In genomic region chr2:30185681-30186080, GRCm38 (mm10) we compare ENCODE assay signal across 29 mouse cellular contexts. TPM values are rescaled to one million over a fixed set of nuclear protein-coding genes. Genes with fewer than 3 reads are reported as not detected.
DNase-seq lines count a peak whose midpoint lies in the region; ATAC-seq and TF ChIP-seq lines count a peak whose summit lies in the region.
"Had no signal": no experiment of that assay in that cellular context is flagged by ENCODE, and none has a peak within 500 bp of the region (broad histone marks: within the 10 kb centered on the region; RNA-seq: fewer than 3 reads in every experiment).

No protein-coding gene starts in this region.

- peaks cover 10% of the 10 kb centered on the region for H3K36me3 ChIP-seq in forebrain, embryonic 10.5 days (replicated peaks)
- no peaks in the 10 kb centered on the region for H3K36me3 ChIP-seq in forebrain, embryonic 16.5 days (ENCODE audit: control insufficient read depth, insufficient read depth)
- H3K36me3 ChIP-seq in liver, adult 2 months (ENCODE audit: control insufficient read depth, insufficient read depth, low read length), result peaks cover 31% of the 10 kb centered on the region
- H3K36me3 ChIP-seq in liver, embryonic 11.5 days (ENCODE audit: control insufficient read depth, insufficient read depth, low read length), result no peaks in the 10 kb centered on the region; the same call in 1 of the 2 replicates
- peaks cover 10% of the 10 kb centered on the region for H3K36me3 ChIP-seq in liver, embryonic 16.5 days (ENCODE audit: control insufficient read depth, insufficient read depth)

- no peaks in the 10 kb centered on the region for H3K27me3 ChIP-seq in forebrain, embryonic 10.5 days (ENCODE audit: poor library complexity, severe bottlenecking)
- H3K27me3 ChIP-seq in forebrain, embryonic 16.5 days (replicated peaks; ENCODE audit: control insufficient read depth, insufficient read depth, low read length), result no peaks in the 10 kb centered on the region
- no peaks in the 10 kb centered on the region for H3K27me3 ChIP-seq in liver, adult 2 months (ENCODE audit: control insufficient read depth, insufficient read depth, low read length)
- H3K27me3 ChIP-seq in liver, embryonic 11.5 days (replicated peaks; ENCODE audit: control insufficient read depth, insufficient read depth, low read length), result no peaks in the 10 kb centered on the region
- no peaks in the 10 kb centered on the region for H3K27me3 ChIP-seq in liver, embryonic 16.5 days (ENCODE audit: control insufficient read depth, insufficient read depth, low read depth, low read length)
- H3K27me3 ChIP-seq: embryonic facial prominence, embryonic 13.5 days; heart, embryonic 13.5 days; intestine, embryonic 15.5 days; limb, embryonic 15.5 days; Patski had no signal

- H3K79me2 ChIP-seq in liver, adult 2 months (ENCODE audit: control insufficient read depth, insufficient read depth, low read length), result no peaks in the 10 kb centered on the region

- H3K4me1 ChIP-seq in forebrain, embryonic 10.5 days, result peaks cover 5% of the 10 kb centered on the region; the same call in 1 of the 2 replicates
- H3K4me1 ChIP-seq in forebrain, embryonic 16.5 days (replicated peaks; ENCODE audit: control insufficient read depth, insufficient read depth, low read length), result no peaks in the 10 kb centered on the region
- H3K4me1 ChIP-seq in liver, adult 2 months (ENCODE audit: control insufficient read depth, insufficient read depth, low read length), result peaks cover 4% of the 10 kb centered on the region; the same call in 1 of the 2 replicates
- peaks cover 16% of the 10 kb centered on the region for H3K4me1 ChIP-seq in liver, embryonic 11.5 days (replicated peaks; ENCODE audit: control insufficient read depth, insufficient read depth, low read length)
- peaks cover 16% of the 10 kb centered on the region for H3K4me1 ChIP-seq in liver, embryonic 16.5 days (ENCODE audit: control insufficient read depth, low read depth, low read length)
- H3K4me1 ChIP-seq: embryonic facial prominence, embryonic 13.5 days; intestine, embryonic 15.5 days; limb, embryonic 15.5 days had no signal

- ATAC-seq in forebrain, embryonic 16.5 days, result no peak
- ATAC-seq in liver, embryonic 11.5 days (replicated peaks; ENCODE audit: low FRiP score), result peak; percentile 51
- ATAC-seq in liver, embryonic 16.5 days (ENCODE audit: low read depth), result no peak
- ATAC-seq: forebrain, postnatal 0 days; hindbrain, postnatal 0 days; midbrain, embryonic 16.5 days; Patski had no signal

- WGBS in forebrain, embryonic 10.5 days, result 91% methylated on average over 3 of the region's 3 CpGs
- WGBS in forebrain, embryonic 16.5 days, result 82% methylated on average over 3 of the region's 3 CpGs
- WGBS in liver, adult 2 months, result 51% methylated on average over 3 of the region's 3 CpGs
- WGBS in liver, embryonic 11.5 days, result 61% methylated on average over 3 of the region's 3 CpGs
- 52% methylated on average over 3 of the region's 3 CpGs for WGBS in liver, embryonic 16.5 days (ENCODE audit: insufficient replicate concordance)

- no peak for DNase-seq in forebrain, embryonic 10.5 days (ENCODE audit: extremely low spot score, low spot score)
- DNase-seq in liver, adult 2 months (ENCODE audit: extremely low read depth, low read depth, low spot score), result no peak
- no peak for DNase-seq in liver
- DNase-seq in liver, embryonic 11.5 days (ENCODE audit: low spot score), result no peak
- DNase-seq in gastrocnemius, adult 8-10 months (ENCODE audit: low spot score in 2 of 2), result no peak
- no peak for DNase-seq in adrenal gland, adult (ENCODE audit: inconsistent age in 2 of 2, low spot score in 1 of 2)
- DNase-seq: adrenal gland, postnatal 25 days; cerebellum, adult 11-12 months; cerebellum, postnatal 10 days; forebrain, postnatal 0 days; gastrocnemius, postnatal 10 days; heart, postnatal 10 days; kidney, adult 2 months; kidney, postnatal 4 days; left cerebral cortex, postnatal 4 days; lung, postnatal 4 days; spleen, adult 18-20 months; thymus, adult 2 months; thymus, postnatal 36 days had no signal

- peaks cover 6% of the 10 kb centered on the region; the same call in 1 of the 2 replicates for H3K9me3 ChIP-seq in forebrain, embryonic 10.5 days
- H3K9me3 ChIP-seq in forebrain, embryonic 16.5 days (ENCODE audit: control insufficient read depth, low read length), result no peaks in the 10 kb centered on the region
- no peaks in the 10 kb centered on the region; the same call in 1 of the 2 replicates for H3K9me3 ChIP-seq in liver, embryonic 11.5 days (ENCODE audit: control insufficient read depth, low read length)
- H3K9me3 ChIP-seq in liver, embryonic 16.5 days (replicated peaks; ENCODE audit: control insufficient read depth, low read length), result no peaks in the 10 kb centered on the region; the same call in none of the 2 replicates
- H3K9me3 ChIP-seq: embryonic facial prominence, embryonic 13.5 days; intestine, embryonic 15.5 days; limb, embryonic 15.5 days had no signal

- TF ChIP-seq POLR2A in liver, adult 2 months (IDR thresholded peaks at IDR 0.05; ENCODE audit: extremely low read depth, insufficient read depth, low read length), result no peak

- H3K4me2 ChIP-seq in forebrain, embryonic 16.5 days (ENCODE audit: low read length), result no peak overlapping the region
- peak overlapping the region; percentile 2 for H3K4me2 ChIP-seq in liver, embryonic 11.5 days
- peak overlapping the region; percentile 21; the same call in 1 of the 2 replicates for H3K4me2 ChIP-seq in liver, embryonic 16.5 days (ENCODE audit: low read depth, low read length)
- H3K4me2 ChIP-seq: embryonic facial prominence, embryonic 13.5 days; heart, embryonic 13.5 days; intestine, embryonic 15.5 days; limb, embryonic 15.5 days had no signal

- no peak overlapping the region for H3K9ac ChIP-seq in forebrain, embryonic 16.5 days (replicated peaks; ENCODE audit: low read depth, low read length)
- peak overlapping the region; percentile 29; the same call in 1 of the 2 replicates for H3K9ac ChIP-seq in liver, adult 2 months (ENCODE audit: low read depth, low read length)
- H3K9ac ChIP-seq in liver, embryonic 11.5 days (ENCODE audit: low read depth, low read length), result peak overlapping the region; percentile 17; the same call in 1 of the 2 replicates
- no peak overlapping the region for H3K9ac ChIP-seq in liver, embryonic 16.5 days (ENCODE audit: low read depth, low read length)
- H3K9ac ChIP-seq: embryonic facial prominence, embryonic 13.5 days; forebrain, postnatal 0 days; heart, embryonic 13.5 days; intestine, embryonic 15.5 days; limb, embryonic 15.5 days had no signal

- no peak overlapping the region for H3K4me3 ChIP-seq in forebrain, embryonic 10.5 days
- H3K4me3 ChIP-seq in forebrain, embryonic 16.5 days (replicated peaks; ENCODE audit: low read length), result no peak overlapping the region
- no peak overlapping the region for H3K4me3 ChIP-seq in liver, adult 2 months (ENCODE audit: insufficient read depth, low read depth, low read length)
- H3K4me3 ChIP-seq in liver, embryonic 11.5 days (ENCODE audit: low read depth, low read length), result no peak overlapping the region
- H3K4me3 ChIP-seq in liver, embryonic 16.5 days (ENCODE audit: low read depth, low read length), result no peak overlapping the region
- H3K4me3 ChIP-seq: embryonic facial prominence, embryonic 13.5 days; heart, embryonic 13.5 days; intestine, embryonic 15.5 days; limb, embryonic 15.5 days had no signal

- H3K27ac ChIP-seq in forebrain, embryonic 10.5 days, result peak overlapping the region; percentile 20
- H3K27ac ChIP-seq in forebrain, embryonic 16.5 days (ENCODE audit: low read length), result no peak overlapping the region
- H3K27ac ChIP-seq in liver, adult 2 months (replicated peaks; ENCODE audit: insufficient read depth, low read depth, low read length), result peak overlapping the region; percentile 48
- peak overlapping the region; percentile 79 for H3K27ac ChIP-seq in liver, embryonic 11.5 days (ENCODE audit: low read depth, low read length)
- peak overlapping the region; percentile 64 for H3K27ac ChIP-seq in liver, embryonic 16.5 days (ENCODE audit: low read length)
- H3K27ac ChIP-seq: embryonic facial prominence, embryonic 13.5 days; heart, embryonic 13.5 days; hindbrain, postnatal 0 days; intestine, embryonic 15.5 days; kidney, postnatal 0 days; limb, embryonic 15.5 days had no signal

- TF ChIP-seq CTCF in liver, adult 2 months (IDR thresholded peaks at IDR 0.05; ENCODE audit: low read depth, low read length), result no peak

RNA-seq across cellular contexts. Expression of gene Spout1, which starts 7.4 kb away (rescaled TPM):
- polyA plus RNA-seq in forebrain, embryonic 10.5 days (2016; fragmentation: Nextera tagmentation; extraction: Ambion mirVana), result 92.5 and 96.1 TPM in 2 replicates
- polyA plus RNA-seq in forebrain, embryonic 16.5 days (2015; fragmentation: Nextera tagmentation; extraction: Ambion mirVana), result 63.8 and 65.9 TPM in 2 replicates
- 12.9 and 13.1 TPM in 2 replicates for total RNA-seq in liver, adult 2 months (2014; rRNA removed)
- 14.0 and 14.9 TPM in 2 replicates for polyA plus RNA-seq in liver, adult 2 months (2012; rRNA removed)
- polyA plus RNA-seq in liver, embryonic 11.5 days (2014; fragmentation: Nextera tagmentation; extraction: Ambion mirVana), result 85.0 and 87.2 TPM in 2 replicates
- 22.5 and 22.8 TPM in 2 replicates for polyA plus RNA-seq in liver, embryonic 16.5 days (2015; fragmentation: Nextera tagmentation; extraction: Ambion mirVana)
- 1 to 10 TPM; 3.4 to 5.1 (median 4.3) TPM for total RNA-seq in gastrocnemius, adult 8-10 months (2022)

RNA-seq across cellular contexts. Expression of gene Endog, which starts 14.4 kb away (rescaled TPM):
- polyA plus RNA-seq in forebrain, embryonic 10.5 days (2016; fragmentation: Nextera tagmentation; extraction: Ambion mirVana), result 17.1 and 17.9 TPM in 2 replicates
- polyA plus RNA-seq in forebrain, embryonic 16.5 days (2015; fragmentation: Nextera tagmentation; extraction: Ambion mirVana), result 10.7 and 13.3 TPM in 2 replicates
- total RNA-seq in liver, adult 2 months (2014; rRNA removed), result 78.7 and 101 TPM in 2 replicates
- 122 and 132 TPM in 2 replicates for polyA plus RNA-seq in liver, adult 2 months (2012; rRNA removed)
- 27.1 and 29.1 TPM in 2 replicates for polyA plus RNA-seq in liver, embryonic 11.5 days (2014; fragmentation: Nextera tagmentation; extraction: Ambion mirVana)
- polyA plus RNA-seq in liver, embryonic 16.5 days (2015; fragmentation: Nextera tagmentation; extraction: Ambion mirVana), result 16.4 and 19.8 TPM in 2 replicates
- total RNA-seq in gastrocnemius, adult 8-10 months (2022), result 10 to 100 TPM; 50.3 to 59.4 (median 56.9) TPM

RNA-seq across cellular contexts. Expression of gene Kyat1, which starts 20.0 kb away (rescaled TPM):
- 7.0 and 8.6 TPM in 2 replicates for polyA plus RNA-seq in forebrain, embryonic 10.5 days (2016; fragmentation: Nextera tagmentation; extraction: Ambion mirVana)
- 15.4 and 16.3 TPM in 2 replicates for polyA plus RNA-seq in forebrain, embryonic 16.5 days (2015; fragmentation: Nextera tagmentation; extraction: Ambion mirVana)
- total RNA-seq in liver, adult 2 months (2014; rRNA removed), result 169 and 184 TPM in 2 replicates
- polyA plus RNA-seq in liver, adult 2 months (2012; rRNA removed), result 267 and 378 TPM in 2 replicates
- polyA plus RNA-seq in liver, embryonic 11.5 days (2014; fragmentation: Nextera tagmentation; extraction: Ambion mirVana), result 17.7 and 18.2 TPM in 2 replicates
- polyA plus RNA-seq in liver, embryonic 16.5 days (2015; fragmentation: Nextera tagmentation; extraction: Ambion mirVana), result 13.1 and 14.2 TPM in 2 replicates
- 10 to 100 TPM; 23.0 to 28.7 (median 26.8) TPM for total RNA-seq in gastrocnemius, adult 8-10 months (2022)

RNA-seq across cellular contexts. Expression of gene Lrrc8a, which starts 51.8 kb away (rescaled TPM):
- 41.5 and 44.7 TPM in 2 replicates for polyA plus RNA-seq in forebrain, embryonic 10.5 days (2016; fragmentation: Nextera tagmentation; extraction: Ambion mirVana)
- polyA plus RNA-seq in forebrain, embryonic 16.5 days (2015; fragmentation: Nextera tagmentation; extraction: Ambion mirVana), result 58.9 and 59.7 TPM in 2 replicates
- 8.5 and 14.0 TPM in 2 replicates for total RNA-seq in liver, adult 2 months (2014; rRNA removed)
- 22.6 and 24.1 TPM in 2 replicates for polyA plus RNA-seq in liver, adult 2 months (2012; rRNA removed)
- polyA plus RNA-seq in liver, embryonic 11.5 days (2014; fragmentation: Nextera tagmentation; extraction: Ambion mirVana), result 21.4 and 21.7 TPM in 2 replicates
- 11.2 and 11.9 TPM in 2 replicates for polyA plus RNA-seq in liver, embryonic 16.5 days (2015; fragmentation: Nextera tagmentation; extraction: Ambion mirVana)
- total RNA-seq in gastrocnemius, adult 8-10 months (2022), result 10 to 100 TPM; 13.2 to 20.1 (median 15.3) TPM

RNA-seq across cellular contexts. Expression of gene Tbc1d13, which starts 52.1 kb away (rescaled TPM):
- polyA plus RNA-seq in forebrain, embryonic 10.5 days (2016; fragmentation: Nextera tagmentation; extraction: Ambion mirVana), result 7.8 and 8.6 TPM in 2 replicates
- 10.5 and 12.7 TPM in 2 replicates for polyA plus RNA-seq in forebrain, embryonic 16.5 days (2015; fragmentation: Nextera tagmentation; extraction: Ambion mirVana)
- 25.8 and 26.6 TPM in 2 replicates for total RNA-seq in liver, adult 2 months (2014; rRNA removed)
- 36.3 and 42.6 TPM in 2 replicates for polyA plus RNA-seq in liver, adult 2 months (2012; rRNA removed)
- polyA plus RNA-seq in liver, embryonic 11.5 days (2014; fragmentation: Nextera tagmentation; extraction: Ambion mirVana), result 6.9 and 9.2 TPM in 2 replicates
- polyA plus RNA-seq in liver, embryonic 16.5 days (2015; fragmentation: Nextera tagmentation; extraction: Ambion mirVana), result 1.7 and 2.3 TPM in 2 replicates
- 10 to 100 TPM; 11.1 to 13.9 (median 11.2) TPM for total RNA-seq in gastrocnemius, adult 8-10 months (2022)

Comparison
In these comparisons a context has a peak if more than half of its experiments do, and no peak if none do; other contexts are left out.
1. H3K9ac ChIP-seq: peak in liver, adult 2 months (single experiment) and liver, embryonic 11.5 days (single experiment); none in forebrain, embryonic 16.5 days (single experiment) and liver, embryonic 16.5 days (single experiment).
2. RNA of gene Kyat1, which starts 20.0 kb away (polyA plus RNA-seq): 267 to 378 TPM in liver, adult 2 months; 17.7 to 18.2 TPM in liver, embryonic 11.5 days, 15.4 to 16.3 TPM in forebrain, embryonic 16.5 days, 13.1 to 14.2 TPM in liver, embryonic 16.5 days and 7.0 to 8.6 TPM in forebrain, embryonic 10.5 days; every median in the first group is over 10 times any median in the second.